Mouse (Mus musculus) bone marrow macrophage, adult 2 months (primary cell): Measurements from ENCODE around the gene Matk. TPM values are rescaled to one million over a fixed set of nuclear protein-coding genes. Genes with fewer than 3 reads are reported as not detected.
"Not testable (repeated sequence)": the region's sequence is repeated elsewhere in the genome, so short reads cannot be mapped to it uniquely, and the experiment has no call there.

ENCODE experiments used
- H3K27ac ChIP-seq: 2 replicates; pipeline ENCODE4 v1.5.1; 2012; ENCODE audit warnings: low read depth, low read length; ENCODE audit not compliant: insufficient read depth
- H3K4me1 ChIP-seq: 2 replicates; pipeline ENCODE4 v1.6.1; 2012; ENCODE audit warnings: low read length; ENCODE audit not compliant: control insufficient read depth, insufficient read depth
- H3K4me3 ChIP-seq: 2 replicates; pipeline ENCODE4 v1.5.1; 2012; ENCODE audit warnings: mild to moderate bottlenecking, low read length, moderate library complexity; ENCODE audit not compliant: insufficient read depth
- CTCF ChIP-seq: IDR thresholded peaks from 2 replicates; pipeline ENCODE4 v1.5.1; 2012; ENCODE audit warnings: low read depth, mild to moderate bottlenecking, low read length, moderate library complexity
- POLR2A ChIP-seq: IDR thresholded peaks from 2 replicates; pipeline ENCODE4 v1.6.1; 2012; ENCODE audit warnings: mild to moderate bottlenecking, low read depth, low read length, borderline replicate concordance
- polyA plus RNA-seq: library from polyadenylated mRNA; stranded (reverse); fragments of >200 nt; gene quantifications from 2 replicates; pipeline ENCODE4 v1.2.4, GENCODE M21; 2012; ENCODE audit not compliant: missing spikeins, insufficient read depth, insufficient read length

The Matk gene
- 10.8 and 14.4 TPM in 2 replicates for polyA plus RNA-seq

DNA sequence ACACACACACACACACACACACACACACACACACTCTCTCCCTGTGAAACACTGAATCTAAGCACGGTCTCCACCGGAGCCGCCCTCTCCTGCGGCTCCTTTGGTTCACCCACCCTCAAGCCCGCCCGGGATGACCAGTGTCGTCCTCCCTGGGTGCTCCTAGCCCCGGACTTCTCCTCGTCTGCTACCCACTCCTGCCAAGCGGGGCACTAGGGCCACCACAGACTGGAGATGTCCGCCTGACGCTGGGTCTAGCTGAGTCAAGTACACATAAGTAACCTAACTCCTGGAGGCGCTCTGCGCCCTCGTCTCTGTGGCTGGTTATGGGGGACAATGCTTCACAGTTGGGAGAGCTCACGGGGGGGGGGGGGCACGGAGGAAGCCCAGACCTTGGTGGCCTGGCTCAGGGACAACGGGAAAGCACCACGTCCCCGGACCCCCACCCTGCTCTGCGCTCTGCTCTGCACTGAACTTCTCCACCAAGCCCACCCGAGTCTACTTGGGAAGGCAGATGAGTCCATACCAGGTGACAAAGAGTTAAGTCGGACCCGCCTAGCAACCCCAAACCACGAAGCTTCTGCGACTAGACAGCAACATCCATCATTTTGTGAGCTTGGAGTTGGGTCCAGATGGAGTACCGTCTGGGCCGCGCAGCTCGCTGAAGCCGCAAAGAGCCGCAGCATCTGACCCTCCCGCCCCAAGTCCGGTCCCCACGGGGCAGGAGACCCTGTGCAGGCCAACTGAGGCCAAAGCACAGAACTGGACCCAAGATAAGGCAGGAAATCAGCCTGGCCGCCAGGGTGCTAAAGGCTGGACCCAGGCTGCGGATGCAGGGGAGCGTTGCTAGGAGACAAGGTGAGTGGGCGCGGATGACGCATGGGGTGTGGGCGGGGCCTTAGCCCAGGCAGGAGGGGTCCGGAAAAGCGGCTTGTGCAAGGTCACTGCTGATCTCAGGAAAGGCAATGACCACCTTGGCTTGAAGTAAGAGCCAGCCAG lies at the start of gene Matk:
TSS of gene Matk (plus strand) at position 512 of the 996 bp plus-strand sequence.
- Histone ChIP-seq H3K27ac (no peak within 1 kb of the TSS), H3K4me1 (no peaks in the 10 kb centered on the region), H3K4me3 (no peak within 1 kb of the TSS)
- no peak for TF ChIP-seq POLR2A
- TF ChIP-seq CTCF = no peak

DNA sequence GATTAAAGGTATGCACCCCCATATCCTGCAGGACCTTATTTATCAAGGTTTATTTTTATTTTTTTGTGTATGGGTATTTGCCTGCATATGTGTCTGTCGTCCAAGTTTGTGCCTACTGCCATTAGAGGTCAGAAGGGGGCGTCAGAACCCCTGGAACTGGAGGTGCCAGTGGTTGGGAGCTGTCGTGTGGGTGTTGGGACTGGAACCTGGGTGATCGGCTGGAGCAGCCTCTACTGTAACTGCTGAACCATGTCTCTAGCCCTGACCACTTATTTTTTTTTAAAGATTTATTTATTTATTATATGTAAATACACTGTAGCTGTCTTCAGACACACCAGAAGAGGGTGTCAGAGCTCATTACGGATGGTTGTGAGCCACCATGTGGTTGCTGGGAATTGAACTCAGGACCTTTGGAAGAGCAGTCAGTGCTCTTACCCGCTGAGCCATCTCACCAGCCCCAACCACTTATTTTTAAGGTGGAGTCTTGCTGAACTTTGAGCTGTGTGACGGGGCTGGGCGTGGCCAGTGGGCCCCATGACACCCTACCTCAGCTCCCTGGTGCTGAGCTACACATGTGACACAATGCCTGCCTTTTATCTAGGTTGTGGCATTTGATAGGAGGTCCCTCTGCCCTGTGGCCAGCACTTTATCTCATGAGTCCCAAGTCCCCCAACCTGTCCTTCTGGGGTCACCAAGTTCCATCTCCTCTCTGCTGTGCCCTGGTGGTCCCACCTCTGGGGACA lies 49.6 kb upstream of the Matk start:
- TF ChIP-seq CTCF (no peak), POLR2A (no peak)
- Histone ChIP-seq H3K4me3 (no peak overlapping the region), H3K27ac (no peak overlapping the region), H3K4me1 (no peaks in the 10 kb centered on the region)

DNA sequence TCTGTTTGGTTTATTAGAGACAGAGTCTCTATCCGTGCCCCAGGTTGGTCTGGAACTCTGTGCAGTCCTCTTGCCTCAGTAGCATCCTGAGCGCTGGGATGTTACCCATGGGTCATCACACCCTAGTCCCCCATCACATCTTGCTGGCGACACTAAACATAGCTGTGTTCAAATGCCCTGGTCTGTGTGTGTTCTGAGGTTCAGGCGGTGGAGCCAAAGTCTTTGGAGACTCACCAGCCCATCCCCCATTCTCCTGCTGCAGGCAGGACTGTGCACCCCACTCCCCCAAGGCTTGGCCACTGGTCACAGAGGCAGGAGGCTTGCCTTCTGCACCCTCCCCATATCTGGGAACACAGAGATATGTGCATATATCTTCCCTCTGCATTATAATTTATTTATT lies 48.6 kb upstream of the Matk start:
- Histone ChIP-seq H3K4me1 (no peaks in the 10 kb centered on the region), H3K4me3 (no peak overlapping the region), H3K27ac (no peak overlapping the region)
- TF ChIP-seq POLR2A (no peak), CTCF (no peak)

DNA sequence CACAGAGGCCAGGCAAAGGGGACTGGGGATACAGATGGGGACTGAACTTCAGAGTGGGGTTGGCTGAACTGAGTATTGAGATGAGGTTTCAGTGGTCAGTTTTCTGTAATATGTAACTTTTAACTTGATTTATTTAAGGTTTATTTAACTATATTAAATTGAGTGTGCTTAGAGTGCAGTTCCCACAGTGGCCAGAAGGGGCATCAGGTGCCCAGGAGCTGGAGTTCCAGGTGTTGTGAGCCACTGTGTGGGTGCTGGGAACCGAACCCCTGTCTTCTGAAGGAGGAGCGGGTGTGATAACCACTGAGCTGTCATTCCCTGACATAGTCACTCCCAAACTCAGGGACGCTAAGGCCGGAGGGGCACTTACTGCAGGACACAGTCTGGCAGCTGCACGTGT lies 42.6 kb upstream of the Matk start:
- Histone ChIP-seq H3K4me3 (no peak overlapping the region), H3K27ac (no peak overlapping the region), H3K4me1 (no peaks in the 10 kb centered on the region)
- TF ChIP-seq CTCF = no peak
- TF ChIP-seq POLR2A = no peak

DNA sequence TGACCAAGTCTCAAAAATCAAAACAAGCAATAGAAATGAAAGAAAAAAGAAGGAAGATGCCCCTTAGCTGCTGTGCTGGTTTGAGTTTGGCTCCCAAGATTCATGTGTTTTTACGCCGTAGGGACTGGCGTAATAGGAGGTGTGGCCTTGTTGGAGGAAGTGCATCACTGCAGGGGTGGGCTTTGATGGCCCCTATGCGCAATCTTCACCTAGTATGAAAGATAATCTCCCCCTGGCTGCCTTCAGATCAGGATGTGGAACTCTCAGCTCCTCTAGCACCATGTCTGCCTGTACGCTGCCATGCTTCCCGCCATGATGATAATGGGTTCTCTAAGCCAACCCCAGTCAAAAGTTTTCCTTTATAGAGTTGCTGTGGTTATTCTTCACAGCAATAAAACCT lies 36.5 kb upstream of the Matk start:
- H3K4me3 ChIP-seq = no peak overlapping the region
- peaks cover 3% of the 10 kb centered on the region for H3K4me1 ChIP-seq
- no peak overlapping the region for H3K27ac ChIP-seq
- TF ChIP-seq POLR2A = no peak
- TF ChIP-seq CTCF = no peak

DNA sequence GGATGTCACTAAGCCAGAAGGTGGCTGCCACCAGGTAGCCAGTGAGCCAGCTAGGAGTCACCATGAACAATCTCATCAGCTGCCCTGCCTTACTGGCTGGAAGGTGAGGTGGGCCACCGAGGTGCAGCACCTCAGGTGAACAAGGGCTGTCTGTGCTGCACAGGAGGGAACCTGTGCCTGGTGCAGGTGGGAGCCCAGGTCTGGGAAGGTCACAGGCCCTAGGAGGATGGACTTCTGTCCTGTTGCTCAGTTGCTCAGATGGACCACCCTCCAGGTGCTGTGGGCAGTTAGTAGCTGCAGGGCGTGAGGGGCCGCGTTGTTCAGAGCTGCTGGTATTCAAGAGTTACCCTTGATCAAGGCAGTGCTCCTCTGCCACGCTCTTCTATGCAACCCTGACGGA lies 35.9 kb upstream of the Matk start:
- Histone ChIP-seq H3K4me1 (peaks cover 7% of the 10 kb centered on the region), H3K4me3 (no peak overlapping the region), H3K27ac (no peak overlapping the region)
- no peak for TF ChIP-seq POLR2A
- TF ChIP-seq CTCF = no peak

DNA sequence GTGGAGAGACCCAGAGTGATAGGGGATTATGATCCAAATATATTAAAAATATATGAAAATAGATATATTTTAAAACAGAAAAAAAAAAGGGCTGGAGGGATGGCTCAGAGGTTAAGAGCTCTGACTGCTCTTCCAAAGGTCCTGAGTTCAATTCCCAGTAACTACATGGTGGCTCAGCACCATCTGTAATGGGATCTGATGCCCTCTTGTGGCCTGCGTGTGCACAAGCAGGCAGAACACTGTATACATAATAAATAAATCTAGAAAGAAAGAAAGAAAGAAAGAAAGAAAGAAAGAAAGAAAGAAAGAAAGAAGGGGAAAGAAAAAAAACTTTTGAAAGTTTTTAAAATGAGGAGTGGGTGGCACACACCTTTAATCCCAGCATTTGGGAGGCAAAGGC lies 35.5 kb upstream of the Matk start:
- peak; percentile 29; the same call in 1 of the 2 replicates for TF ChIP-seq CTCF
- peaks cover 12% of the 10 kb centered on the region for H3K4me1 ChIP-seq
- H3K4me3 ChIP-seq, H3K27ac ChIP-seq: not testable (repeated sequence)

DNA sequence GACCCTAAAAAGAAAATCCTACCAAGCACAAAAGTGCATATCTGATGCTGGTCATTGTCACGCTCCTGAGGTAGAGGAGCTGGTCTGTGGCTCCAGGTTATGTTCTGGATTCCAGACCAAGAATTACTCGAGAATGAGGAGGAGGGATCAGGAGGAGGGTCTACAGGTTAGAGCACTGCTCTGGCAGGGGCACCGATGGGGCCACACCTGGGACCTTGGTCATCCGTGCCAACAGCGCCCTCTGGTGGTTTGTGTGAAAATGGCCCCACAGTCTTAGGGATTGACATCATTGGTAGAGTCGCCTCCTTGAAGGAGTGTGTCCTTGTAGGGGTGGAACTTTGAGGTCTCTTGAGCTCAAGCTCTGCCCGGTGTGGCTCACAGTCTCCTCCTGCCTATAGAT lies 34.8 kb upstream of the Matk start:
- TF ChIP-seq CTCF = peak; percentile 92
- no peak for TF ChIP-seq POLR2A
- Histone ChIP-seq H3K27ac (no peak overlapping the region), H3K4me1 (peaks cover 12% of the 10 kb centered on the region)

DNA sequence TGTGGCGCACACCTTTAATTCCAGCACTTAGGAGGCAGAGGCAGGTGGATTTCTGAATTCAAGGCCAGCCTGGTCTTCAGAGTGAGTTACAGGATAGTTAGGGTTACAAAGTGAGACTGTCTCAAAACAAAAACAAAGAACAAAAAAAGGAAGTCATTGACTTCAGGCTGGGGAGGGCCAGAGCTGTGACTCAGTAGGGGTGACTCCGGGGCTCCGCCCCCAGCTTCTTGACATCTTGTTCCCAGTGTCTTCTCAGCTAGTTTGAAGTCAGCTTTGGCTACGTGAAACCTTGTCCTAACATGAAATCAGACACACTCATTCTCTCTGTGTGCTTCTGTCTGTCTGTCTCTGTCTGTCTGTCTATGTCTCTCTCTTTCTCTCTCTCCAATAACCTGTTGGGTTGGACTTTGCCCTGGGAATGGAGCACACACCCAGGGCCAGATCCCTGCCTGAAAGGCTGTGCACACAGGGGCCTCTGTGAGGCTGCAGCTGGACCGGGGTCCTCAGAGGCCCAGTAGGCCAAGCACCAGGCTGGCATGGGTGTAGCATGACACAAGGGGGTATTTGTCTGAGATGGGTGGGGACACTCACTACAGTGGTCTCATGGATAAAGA lies 31.2 kb upstream of the Matk start:
- TF ChIP-seq CTCF (no peak), POLR2A (no peak)
- no peak overlapping the region for H3K4me3 ChIP-seq
- peak overlapping the region; percentile 50 for H3K27ac ChIP-seq
- H3K4me1 ChIP-seq = peaks cover 12% of the 10 kb centered on the region

More for the DNA sequence above, 34.8 kb upstream of the Matk start:
- H3K4me3 ChIP-seq = no peak overlapping the region

DNA sequence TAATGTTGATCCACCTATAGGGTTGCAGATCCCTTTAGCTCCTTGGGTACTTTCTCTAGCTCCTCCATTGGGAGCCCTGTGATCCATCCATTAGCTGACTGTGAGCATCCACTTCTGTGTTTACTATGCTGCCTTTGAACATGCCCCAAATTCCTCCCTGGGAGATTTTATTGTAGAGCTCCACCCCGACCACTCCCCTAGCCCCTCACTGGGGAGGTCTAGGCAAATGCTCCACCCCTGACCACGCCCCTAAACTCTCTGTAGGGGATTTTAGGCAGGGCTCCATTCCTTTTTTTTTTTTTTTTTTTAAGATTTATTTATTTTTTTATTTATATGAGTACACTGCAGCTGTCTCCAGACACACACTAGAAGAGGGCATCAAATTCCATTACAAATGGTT lies 29.0 kb upstream of the Matk start:
- not testable (repeated sequence) for H3K27ac ChIP-seq, H3K4me3 ChIP-seq
- peaks cover 12% of the 10 kb centered on the region for H3K4me1 ChIP-seq
